ENCODE assay signal across 8 mouse cellular contexts in the genomic region with DNA sequence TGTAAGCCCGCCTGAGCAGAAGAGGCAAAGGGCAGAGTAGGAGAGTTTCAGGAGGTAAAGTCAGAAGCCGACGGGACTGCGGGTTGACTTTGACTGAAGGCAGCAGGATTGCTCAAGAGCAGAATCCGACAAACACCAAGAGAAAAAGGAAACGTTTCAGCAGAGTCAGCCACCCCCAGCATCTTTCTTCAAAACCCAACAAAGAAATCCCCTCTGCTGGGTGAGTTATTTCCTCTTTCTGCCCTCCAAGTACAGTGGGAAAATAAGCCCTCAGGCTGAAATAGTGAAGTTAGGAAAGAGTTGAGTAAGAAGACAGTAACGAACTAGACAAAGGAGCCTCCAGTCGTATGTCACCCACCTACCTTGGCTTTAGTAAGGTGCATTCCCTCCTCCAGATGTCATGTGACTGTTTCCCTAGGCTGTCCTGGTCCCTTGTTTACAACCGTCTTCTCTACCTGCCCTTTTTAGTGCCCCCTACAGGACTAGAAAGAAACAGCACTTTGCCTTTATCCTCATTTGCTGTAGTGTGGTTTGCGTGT.
DNase-seq lines count a peak whose midpoint lies in the region; ATAC-seq and TF ChIP-seq lines count a peak whose summit lies in the region.

No protein-coding gene starts in this region.

- peak; percentile 35 for ATAC-seq in frontal cortex, adult (ENCODE audit: low TSS enrichment)
- no peak for ATAC-seq in heart, postnatal 0 days (ENCODE audit: insufficient read depth, low read depth)
- peak; percentile 48 for ATAC-seq in liver, embryonic 11.5 days (replicated peaks; ENCODE audit: low FRiP score)

- no peaks in the 10 kb centered on the region for H3K36me3 ChIP-seq in heart, postnatal 0 days (replicated peaks; ENCODE audit: control insufficient read depth, insufficient read depth, low read length)
- no peaks in the 10 kb centered on the region for H3K36me3 ChIP-seq in liver, embryonic 11.5 days (ENCODE audit: control insufficient read depth, insufficient read depth, low read length)

- H3K9me3 ChIP-seq in heart, postnatal 0 days (replicated peaks; ENCODE audit: control insufficient read depth, low read length): no peaks in the 10 kb centered on the region
- H3K9me3 ChIP-seq in liver, embryonic 11.5 days (ENCODE audit: control insufficient read depth, low read length): no peaks in the 10 kb centered on the region

- H3K9ac ChIP-seq in heart, postnatal 0 days (replicated peaks; ENCODE audit: low read depth, low read length): no peak overlapping the region
- H3K9ac ChIP-seq in liver, embryonic 11.5 days (ENCODE audit: low read depth, low read length): no peak overlapping the region

- H3K27ac ChIP-seq in cortical plate, adult 2 months (ENCODE audit: insufficient read depth, low read length): no peak overlapping the region
- H3K27ac ChIP-seq in heart, postnatal 0 days (ENCODE audit: low read depth): peak overlapping the region; percentile 8; the same call in 1 of the 2 replicates
- H3K27ac ChIP-seq in liver, embryonic 11.5 days (ENCODE audit: low read depth, low read length): 0 out of 2 replicates have a peak overlapping the region, but pooled peaks have one; percentile 11

- H3K4me1 ChIP-seq in cortical plate, adult 2 months (ENCODE audit: control insufficient read depth, insufficient read depth, low read length): peaks cover 3% of the 10 kb centered on the region; the same call in 1 of the 2 replicates
- peaks cover 7% of the 10 kb centered on the region; the same call in 1 of the 2 replicates for H3K4me1 ChIP-seq in heart, postnatal 0 days (ENCODE audit: control insufficient read depth, insufficient read depth)
- H3K4me1 ChIP-seq in liver, embryonic 11.5 days (replicated peaks; ENCODE audit: control insufficient read depth, insufficient read depth, low read length): peaks cover 8% of the 10 kb centered on the region

- 53% methylated on average over 10 of the region's 10 CpGs for WGBS in heart, postnatal 0 days
- WGBS in liver, embryonic 11.5 days: 19% methylated on average over 10 of the region's 10 CpGs

- no peak overlapping the region for H3K4me3 ChIP-seq in cortical plate, adult 2 months (ENCODE audit: insufficient read depth, low read length)
- no peak overlapping the region for H3K4me3 ChIP-seq in heart, postnatal 0 days (ENCODE audit: low read depth, low read length)
- H3K4me3 ChIP-seq in liver, embryonic 11.5 days (ENCODE audit: low read depth, low read length): peak overlapping the region; percentile 7; the same call in 1 of the 2 replicates

- no peak for TF ChIP-seq EP300 in heart, postnatal 0 days (IDR thresholded peaks at IDR 0.05; ENCODE audit: low read depth)

- TF ChIP-seq POLR2A in cortical plate, adult 2 months (IDR thresholded peaks at IDR 0.05; ENCODE audit: extremely low read depth, insufficient read depth, low read length): no peak

- H3K27me3 ChIP-seq in heart, postnatal 0 days (ENCODE audit: control insufficient read depth, insufficient read depth, low read length): no peaks in the 10 kb centered on the region
- no peaks in the 10 kb centered on the region for H3K27me3 ChIP-seq in liver, embryonic 11.5 days (replicated peaks; ENCODE audit: control insufficient read depth, insufficient read depth, low read length)

- no peak for DNase-seq in frontal cortex, postnatal 36 days (ENCODE audit: low spot score in 2 of 2)
- peak; percentile 43 to 60 for DNase-seq in CD8-positive naive resting alpha-beta T cell, adult 2 months (ENCODE audit: low read depth in 2 of 2, low spot score in 2 of 2)
- DNase-seq in heart, postnatal 0 days (ENCODE audit: low spot score): no peak
- no peak for DNase-seq in liver, embryonic 11.5 days (ENCODE audit: low spot score)
- DNase-seq in retina, postnatal 1 day: peak; percentile 50
- no peak for DNase-seq in right cerebral cortex, adult 18-20 months

- peak; percentile 37; the same call in 1 of the 2 replicates for TF ChIP-seq CTCF in cortical plate, adult 2 months (IDR thresholded peaks at IDR 0.05; ENCODE audit: extremely low read depth, insufficient read depth, low read length)
- peak; percentile 73 for TF ChIP-seq CTCF in heart, postnatal 0 days (IDR thresholded peaks at IDR 0.05; ENCODE audit: low read depth)

- peak overlapping the region; percentile 19; the same call in 1 of the 2 replicates for H3K4me2 ChIP-seq in heart, postnatal 0 days (ENCODE audit: low read depth, low read length)
- peak overlapping the region; percentile 24 for H3K4me2 ChIP-seq in liver, embryonic 11.5 days

Comparison
In these comparisons a context has a peak if more than half of its experiments do, and no peak if none do; other contexts are left out.
1. DNase-seq: peak in CD8-positive naive resting alpha-beta T cell, adult 2 months (2 of 2) and retina, postnatal 1 day (single experiment); none in frontal cortex, postnatal 36 days (0 of 2), heart, postnatal 0 days (single experiment), liver, embryonic 11.5 days (single experiment) and right cerebral cortex, adult 18-20 months (single experiment).